Mouse (Mus musculus) forebrain, embryonic 15.5 days (tissue): Measurements from ENCODE around the gene Galnt4. TPM values are rescaled to one million over a fixed set of nuclear protein-coding genes. Genes with fewer than 3 reads are reported as not detected.

Experiments used
- polyA plus RNA-seq: library from polyadenylated mRNA; unstranded; fragments of >200 nt; fragmentation: Nextera tagmentation; extraction: Ambion mirVana; gene quantifications from 2 replicates; pipeline ENCODE4 v1.2.1, GENCODE M21; 2015

Gene Galnt4
- polyA plus RNA-seq, 1 experiment from 2014 or later: 2.9 TPM

Other genes starting within 250 kb of the Galnt4 start
- gene Atp2b1, start 193.8 kb upstream of the Galnt4 start, polyA plus RNA-seq: 169 and 176 TPM in 2 replicates
- gene Poc1b, start 1.1 kb upstream of the Galnt4 start, polyA plus RNA-seq: 15.4 and 16.4 TPM in 2 replicates
- not detected in 2 replicates for gene Phxr2, start 18.2 kb downstream of the Galnt4 start, polyA plus RNA-seq
- gene Dusp6, start 155.1 kb downstream of the Galnt4 start, polyA plus RNA-seq: 33.3 and 36.4 TPM in 2 replicates